Mouse (Mus musculus) right cerebral cortex, postnatal 25 days (tissue): ENCODE data around the gene Arhgef3.

Experiments
- DNase-seq: peaks from one replicate; pipeline ENCODE4 v3.0.0; 2022

The Arhgef3 gene

GRCm38 (mm10) chr14:27392660-27393059, 278.0 kb downstream of the Arhgef3 start:
- DNase-seq, result no peak

- no peak for DNase-seq
Observed at GRCm38 (mm10) chr14:27393806-27394205, 279.1 kb downstream of the Arhgef3 start.

GRCm38 (mm10) chr14:27396424-27396823, 281.7 kb downstream of the Arhgef3 start:
- DNase-seq, result no peak

GRCm38 (mm10) chr14:27397526-27397925, 282.8 kb downstream of the Arhgef3 start:
- DNase-seq, result no peak

- no peak for DNase-seq
Observed at GRCm38 (mm10) chr14:27400495-27400894, 285.8 kb downstream of the Arhgef3 start.

- no peak for DNase-seq
Observed at GRCm38 (mm10) chr14:27401717-27402278, 287.1 kb downstream of the Arhgef3 start.

- no peak for DNase-seq
Observed at GRCm38 (mm10) chr14:27402332-27403250, 287.9 kb downstream of the Arhgef3 start.

- no peak for DNase-seq
Observed at GRCm38 (mm10) chr14:27405452-27405851, 290.8 kb downstream of the Arhgef3 start.

- no peak for DNase-seq
Observed at GRCm38 (mm10) chr14:27405947-27406346, 291.2 kb downstream of the Arhgef3 start.

- no peak for DNase-seq
Observed at GRCm38 (mm10) chr14:27408240-27408639, 293.5 kb downstream of the Arhgef3 start.

GRCm38 (mm10) chr14:27409662-27410061, 295.0 kb downstream of the Arhgef3 start:
- DNase-seq, result no peak

- no peak for DNase-seq
Observed at GRCm38 (mm10) chr14:27411492-27411891, 296.8 kb downstream of the Arhgef3 start.

- DNase-seq, result no peak
Observed at GRCm38 (mm10) chr14:27412699-27413098, 298.0 kb downstream of the Arhgef3 start.

- DNase-seq, result no peak
Observed at GRCm38 (mm10) chr14:27413961-27414360, 299.3 kb downstream of the Arhgef3 start.

- DNase-seq, result no peak
Observed at GRCm38 (mm10) chr14:27420816-27421215, 306.1 kb downstream of the Arhgef3 start.

- DNase-seq, result no peak
Observed at GRCm38 (mm10) chr14:27422301-27422700, 307.6 kb downstream of the Arhgef3 start.

- DNase-seq, result peak; percentile 93
Observed at GRCm38 (mm10) chr14:27428573-27428972, 313.9 kb downstream of the Arhgef3 start, which contains the start of gene Fam208a. TSS of gene Fam208a (plus strand) at chr14:27428834.

GRCm38 (mm10) chr14:27428973-27429711, 314.4 kb downstream of the Arhgef3 start:
- DNase-seq, result peak; percentile 85

GRCm38 (mm10) chr14:27430280-27430679, 315.6 kb downstream of the Arhgef3 start:
- no peak for DNase-seq

- DNase-seq, result no peak
Observed at GRCm38 (mm10) chr14:27432064-27432463, 317.4 kb downstream of the Arhgef3 start.

GRCm38 (mm10) chr14:27436116-27436515, 321.4 kb downstream of the Arhgef3 start:
- no peak for DNase-seq

GRCm38 (mm10) chr14:27436826-27437225, 322.1 kb downstream of the Arhgef3 start:
- no peak for DNase-seq

GRCm38 (mm10) chr14:27440921-27441320, 326.2 kb downstream of the Arhgef3 start:
- no peak for DNase-seq
